Comparison of ENCODE assay signal across 27 mouse cellular contexts in the genomic region with DNA sequence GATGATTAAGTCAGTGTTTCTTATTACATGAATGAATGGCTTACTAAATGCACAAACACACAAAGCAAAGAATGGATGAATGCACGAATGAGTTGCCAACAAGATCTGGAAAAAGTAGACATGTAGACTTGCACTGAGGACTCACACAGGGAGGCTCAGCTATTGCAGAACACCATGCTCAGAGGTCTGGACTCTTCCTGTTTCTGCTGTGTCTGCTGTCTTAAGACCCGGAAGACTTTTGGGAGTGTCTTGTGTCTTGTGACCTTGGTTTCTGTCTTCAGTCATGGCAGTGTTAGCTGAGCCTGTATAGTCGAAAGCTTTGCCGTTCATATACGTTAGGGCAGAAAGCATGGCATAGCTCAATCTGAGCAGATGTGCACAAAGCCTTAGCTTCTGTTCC.
"Had no signal": no experiment of that assay in that cellular context is flagged by ENCODE, and none has a peak within 500 bp of the region (broad histone marks: within the 10 kb centered on the region; RNA-seq: fewer than 3 reads in every experiment).

No protein-coding gene starts in this region.

- H3K27me3 ChIP-seq: forebrain, embryonic 13.5 days had no signal

- ATAC-seq: forebrain, embryonic 13.5 days; forebrain, embryonic 14.5 days; forebrain, embryonic 15.5 days; forebrain, embryonic 16.5 days; forebrain, postnatal 0 days had no signal

- H3K27ac ChIP-seq: embryonic facial prominence, embryonic 10.5 days; embryonic facial prominence, embryonic 12.5 days; embryonic facial prominence, embryonic 13.5 days; embryonic facial prominence, embryonic 15.5 days; forebrain, embryonic 10.5 days; forebrain, embryonic 12.5 days; forebrain, embryonic 13.5 days; forebrain, embryonic 15.5 days; gastrocnemius, adult 2 months; heart, adult 2 months had no signal

- H3K4me3 ChIP-seq: embryonic facial prominence, embryonic 10.5 days; embryonic facial prominence, embryonic 12.5 days; embryonic facial prominence, embryonic 13.5 days; embryonic facial prominence, embryonic 15.5 days; erythroblast, embryonic 14.5 days; forebrain, embryonic 10.5 days; forebrain, embryonic 12.5 days; forebrain, embryonic 13.5 days; forebrain, embryonic 15.5 days; gastrocnemius, adult 2 months; heart, adult 2 months had no signal

- DNase-seq: cerebellum, adult 9-10 months; cerebellum, adult 9-11 months; cerebellum, postnatal 10 days; cerebellum, postnatal 14 days; cerebellum, postnatal 25 days; cerebellum, postnatal 36 days; embryo, embryonic 11 days; forebrain, postnatal 0 days; gastrocnemius, adult 2 months; gastrocnemius, postnatal 10 days; gastrocnemius, postnatal 14 days; gastrocnemius, postnatal 25 days; gastrocnemius, postnatal 36 days; heart, adult 11 months; heart, adult 18-20 months; heart, adult 2 months had no signal
